Mouse (Mus musculus): ENCODE data around the gene Gne.

- no peak for TF ChIP-seq EP300 (IDR thresholded peaks at IDR 0.05; ENCODE audit: low read depth)
- TF ChIP-seq CTCF (IDR thresholded peaks at IDR 0.05; ENCODE audit: low read depth): no peak
These were observed 42.8 kb upstream of the Gne start for GRCm38 (mm10) chr4:44126805-44127204.

Data from liver, embryonic 14.5 days (tissue).